Mouse (Mus musculus) embryonic facial prominence, embryonic 11.5 days (tissue): ENCODE data around the gene Abhd4. TPM values are rescaled to one million over a fixed set of nuclear protein-coding genes. Genes with fewer than 3 reads are reported as not detected.

Experiments used
- ATAC-seq: fragments of 200-750 bp; cut with Nextera tagmentation; replicated peaks from 2 replicates; pipeline ENCODE4 v1.8.0; 2017; ENCODE audit warnings: low read depth; ENCODE audit not compliant: insufficient number of reproducible peaks, low FRiP score, low TSS enrichment
- DNase-seq: peaks from one replicate; pipeline ENCODE4 v3.0.0-alpha.2; 2015; ENCODE audit warnings: low spot score
- H3K27ac ChIP-seq: fragments of 300-500 bp; sonication (generic); replicated peaks from 2 replicates; pipeline ENCODE4 v1.5.1; 2014; ENCODE audit warnings: mild to moderate bottlenecking, low read depth, low read length, control low read depth
- H3K27me3 ChIP-seq: fragments of 300-500 bp; sonication (generic); 2 replicates; pipeline ENCODE4 v1.6.1; 2014; ENCODE audit warnings: mild to moderate bottlenecking, low read length, moderate library complexity, mixed read lengths; ENCODE audit not compliant: control insufficient read depth, insufficient read depth
- H3K36me3 ChIP-seq: fragments of 300-500 bp; sonication (generic); replicated peaks from 2 replicates; pipeline ENCODE4 v1.6.1; 2014; ENCODE audit warnings: low read depth, mild to moderate bottlenecking, low read length, moderate library complexity, mixed read lengths; ENCODE audit not compliant: control insufficient read depth, insufficient read depth
- H3K4me1 ChIP-seq: fragments of 300-500 bp; sonication (generic); 2 replicates; pipeline ENCODE4 v1.6.1; 2014; ENCODE audit warnings: low read length, mixed read lengths; ENCODE audit not compliant: control insufficient read depth, insufficient read depth
- H3K4me2 ChIP-seq: fragments of 300-500 bp; sonication (generic); 2 replicates; pipeline ENCODE4 v1.6.1; 2014; ENCODE audit warnings: low read depth, mild to moderate bottlenecking, control low read depth, low read length, moderate library complexity
- H3K4me3 ChIP-seq: fragments of 300-500 bp; sonication (generic); 2 replicates; pipeline ENCODE4 v1.5.1; 2014; ENCODE audit warnings: low read depth, low read length, control low read depth
- H3K9ac ChIP-seq: fragments of 300-500 bp; sonication (generic); replicated peaks from 2 replicates; pipeline ENCODE4 v1.6.1; 2014; ENCODE audit warnings: mild to moderate bottlenecking, control low read depth, low read length
- H3K9me3 ChIP-seq: fragments of 300-500 bp; sonication (generic); replicated peaks from 2 replicates; pipeline ENCODE4 v1.6.1; 2016; ENCODE audit warnings: mild to moderate bottlenecking, low read length, inconsistent platforms, mixed read lengths; ENCODE audit not compliant: control insufficient read depth
- WGBS: fragments of 180-500 bp; shearing (Covaris S2); extraction: QIAGEN DNeasy Blood & Tissue Kit; methylation state at CpG from one replicate; pipeline ENCODE4 v1.1.7; 2014; 5-methylcytosine and 5-hydroxymethylcytosine counted together
- polyA plus RNA-seq: library from polyadenylated mRNA; unstranded; fragments of >200 nt; fragmentation: Nextera tagmentation; extraction: Ambion mirVana; gene quantifications from 2 replicates; pipeline ENCODE4 v1.2.1, GENCODE M21; 2014

The Abhd4 gene
- polyA plus RNA-seq, 1 experiment from 2014 or later = 44.3 TPM

- H3K9me3 ChIP-seq = no peaks in the 10 kb centered on the region
- H3K27ac ChIP-seq = no peak overlapping the region
- H3K4me1 ChIP-seq = peaks cover 3% of the 10 kb centered on the region; the same call in 1 of the 2 replicates
- no peak overlapping the region for H3K4me2 ChIP-seq
- DNase-seq = no peak
- H3K36me3 ChIP-seq = no peaks in the 10 kb centered on the region
- no peaks in the 10 kb centered on the region for H3K27me3 ChIP-seq
- no peak overlapping the region for H3K9ac ChIP-seq
- ATAC-seq = no peak
- H3K4me3 ChIP-seq = no peak overlapping the region
- WGBS = 87% methylated on average over 5 of the region's 5 CpGs
These were observed 29.9 kb upstream of the Abhd4 start for GRCm38 (mm10) chr14:54224064-54224417.

- Histone ChIP-seq H3K4me1 (no peaks in the 10 kb centered on the region), H3K9me3 (no peaks in the 10 kb centered on the region), H3K27me3 (no peaks in the 10 kb centered on the region), H3K9ac (no peak overlapping the region), H3K4me3 (no peak overlapping the region), H3K36me3 (no peaks in the 10 kb centered on the region), H3K27ac (no peak overlapping the region), H3K4me2 (no peak overlapping the region)
- 57% methylated on average over 16 of the region's 16 CpGs for WGBS
- DNase-seq (no peak), ATAC-seq (no peak)
These were observed 29.2 kb upstream of the Abhd4 start for GRCm38 (mm10) chr14:54224484-54225467.

GRCm38 (mm10) chr14:54225725-54226124, 28.3 kb upstream of the Abhd4 start:
- WGBS = 84% methylated on average over 11 of the region's 11 CpGs
- H3K9ac ChIP-seq = no peak overlapping the region
- H3K36me3 ChIP-seq = no peaks in the 10 kb centered on the region
- no peaks in the 10 kb centered on the region for H3K27me3 ChIP-seq
- ATAC-seq (no peak), DNase-seq (no peak)
- no peaks in the 10 kb centered on the region for H3K4me1 ChIP-seq
- no peak overlapping the region for H3K4me3 ChIP-seq
- no peak overlapping the region for H3K27ac ChIP-seq
- H3K9me3 ChIP-seq = no peaks in the 10 kb centered on the region
- no peak overlapping the region for H3K4me2 ChIP-seq

GRCm38 (mm10) chr14:54226911-54227811, 26.8 kb upstream of the Abhd4 start:
- no peaks in the 10 kb centered on the region for H3K9me3 ChIP-seq
- no peak overlapping the region for H3K27ac ChIP-seq
- no peaks in the 10 kb centered on the region for H3K36me3 ChIP-seq
- H3K4me2 ChIP-seq = peak overlapping the region; percentile 21; the same call in 1 of the 2 replicates
- no peak for ATAC-seq
- DNase-seq = no peak
- H3K4me1 ChIP-seq = no peaks in the 10 kb centered on the region
- H3K4me3 ChIP-seq = no peak overlapping the region
- no peak overlapping the region for H3K9ac ChIP-seq
- 46% methylated on average over 16 of the region's 16 CpGs for WGBS
- no peaks in the 10 kb centered on the region for H3K27me3 ChIP-seq

GRCm38 (mm10) chr14:54227911-54228451, 26.0 kb upstream of the Abhd4 start:
- peak overlapping the region; percentile 57 for H3K4me2 ChIP-seq
- H3K27me3 ChIP-seq = no peaks in the 10 kb centered on the region
- no peaks in the 10 kb centered on the region for H3K4me1 ChIP-seq
- no peak overlapping the region for H3K27ac ChIP-seq
- H3K9ac ChIP-seq = peak overlapping the region; percentile 48
- H3K36me3 ChIP-seq = no peaks in the 10 kb centered on the region
- peak overlapping the region; percentile 18 for H3K4me3 ChIP-seq
- ATAC-seq = 0 out of 2 replicates have a peak, but pooled peaks have one; percentile 24
- no peaks in the 10 kb centered on the region for H3K9me3 ChIP-seq
- DNase-seq = peak; percentile 82
- under 1% methylated on average over 10 of the region's 10 CpGs for WGBS

- Histone ChIP-seq H3K27me3 (no peaks in the 10 kb centered on the region), H3K27ac (no peak overlapping the region), H3K36me3 (no peaks in the 10 kb centered on the region), H3K4me3 (peak overlapping the region; percentile 18), H3K9me3 (no peaks in the 10 kb centered on the region), H3K4me1 (peaks cover 2% of the 10 kb centered on the region; the same call in 1 of the 2 replicates), H3K9ac (no peak overlapping the region; the same call in 1 of the 2 replicates), H3K4me2 (peak overlapping the region; percentile 57)
- WGBS = 4% methylated on average over 7 of the region's 7 CpGs
- ATAC-seq = no peak
- no peak for DNase-seq
These were observed 25.5 kb upstream of the Abhd4 start for GRCm38 (mm10) chr14:54228501-54228900.

GRCm38 (mm10) chr14:54228933-54229713, 24.9 kb upstream of the Abhd4 start:
- H3K36me3 ChIP-seq = no peaks in the 10 kb centered on the region
- no peak overlapping the region for H3K27ac ChIP-seq
- 5% methylated on average over 25 of the region's 25 CpGs for WGBS
- peak overlapping the region; percentile 60 for H3K9ac ChIP-seq
- no peak for DNase-seq
- peak overlapping the region; percentile 46 for H3K4me2 ChIP-seq
- peaks cover 2% of the 10 kb centered on the region; the same call in 1 of the 2 replicates for H3K4me1 ChIP-seq
- no peaks in the 10 kb centered on the region for H3K9me3 ChIP-seq
- H3K4me3 ChIP-seq = peak overlapping the region; percentile 23
- no peak for ATAC-seq
- H3K27me3 ChIP-seq = no peaks in the 10 kb centered on the region
